Mouse (Mus musculus): ENCODE results near the gene Sigmar1. TPM values are rescaled to one million over a fixed set of nuclear protein-coding genes. Genes with fewer than 3 reads are reported as not detected.

Sigmar1 gene
- polyA plus RNA-seq, 1 experiment: 48.4 TPM

Other genes starting within 250 kb of the Sigmar1 start
- gene 1110017D15Rik, start 238.8 kb downstream of the Sigmar1 start, polyA plus RNA-seq (2012; ENCODE audit: insufficient read depth, insufficient read length, missing spikeins): not detected in 2 replicates
- 6.8 and 7.8 TPM in 2 replicates for gene Fam219a, start 186.6 kb downstream of the Sigmar1 start, polyA plus RNA-seq (2012; ENCODE audit: insufficient read depth, insufficient read length, missing spikeins)
- not detected in 2 replicates for gene Dnaic1, start 186.4 kb downstream of the Sigmar1 start, polyA plus RNA-seq (2012; ENCODE audit: insufficient read depth, insufficient read length, missing spikeins)
- 1.8 TPM in 1 of 2 replicates, not detected in the other for gene Enho, start 115.8 kb downstream of the Sigmar1 start, polyA plus RNA-seq (2012; ENCODE audit: insufficient read depth, insufficient read length, missing spikeins)
- 5.5 and 8.4 TPM in 2 replicates for gene Cntfr, start 59.1 kb downstream of the Sigmar1 start, polyA plus RNA-seq (2012; ENCODE audit: insufficient read depth, insufficient read length, missing spikeins)
- 53.3 and 56.1 TPM in 2 replicates for gene Il11ra1, start 56.2 kb downstream of the Sigmar1 start, polyA plus RNA-seq (2012; ENCODE audit: insufficient read depth, insufficient read length, missing spikeins)
- 9.0 and 13.5 TPM in 2 replicates for gene Rpp25l, start 42.6 kb downstream of the Sigmar1 start, polyA plus RNA-seq (2012; ENCODE audit: insufficient read depth, insufficient read length, missing spikeins)
- 111 and 118 TPM in 2 replicates for gene Dctn3, start 33.0 kb downstream of the Sigmar1 start, polyA plus RNA-seq (2012; ENCODE audit: insufficient read depth, insufficient read length, missing spikeins)
- not detected in 2 replicates for gene Arid3c, start 25.0 kb downstream of the Sigmar1 start, polyA plus RNA-seq (2012; ENCODE audit: insufficient read depth, insufficient read length, missing spikeins)
- gene Galt, start 929 bp downstream of the Sigmar1 start, polyA plus RNA-seq (2012; ENCODE audit: insufficient read depth, insufficient read length, missing spikeins): 30.4 and 38.3 TPM in 2 replicates
- 39.4 and 50.0 TPM in 2 replicates for gene Ccl27a, start 18.1 kb upstream of the Sigmar1 start, polyA plus RNA-seq (2012; ENCODE audit: insufficient read depth, insufficient read length, missing spikeins)
- gene Gm21541, start 147.5 kb upstream of the Sigmar1 start, polyA plus RNA-seq (2012; ENCODE audit: insufficient read depth, insufficient read length, missing spikeins): not detected in 2 replicates
- gene Gm20878, start 185.4 kb upstream of the Sigmar1 start, polyA plus RNA-seq (2012; ENCODE audit: insufficient read depth, insufficient read length, missing spikeins): 1.4 TPM in 1 of 2 replicates, not detected in the other
- gene Fam205a4, start 209.9 kb upstream of the Sigmar1 start, polyA plus RNA-seq (2012; ENCODE audit: insufficient read depth, insufficient read length, missing spikeins): not detected in 2 replicates